ENCODE assay signal across 16 mouse cellular contexts in genomic region chr1:163309466-163309865, GRCm38 (mm10). TPM values are rescaled to one million over a fixed set of nuclear protein-coding genes. Genes with fewer than 3 reads are reported as not detected.
DNase-seq lines count a peak whose midpoint lies in the region; ATAC-seq and TF ChIP-seq lines count a peak whose summit lies in the region.
"Had no signal": no experiment of that assay in that cellular context is flagged by ENCODE, and none has a peak within 500 bp of the region (broad histone marks: within the 10 kb centered on the region; RNA-seq: fewer than 3 reads in every experiment).

No protein-coding gene starts in this region.

- no peak overlapping the region for H3K27ac ChIP-seq in forebrain, embryonic 12.5 days
- no peak overlapping the region for H3K27ac ChIP-seq in forebrain, embryonic 15.5 days (replicated peaks)
- no peak overlapping the region for H3K27ac ChIP-seq in midbrain, embryonic 11.5 days (ENCODE audit: low read depth, low read length)
- no peak overlapping the region for H3K27ac ChIP-seq in midbrain, postnatal 0 days (ENCODE audit: low read depth, low read length)
- H3K27ac ChIP-seq in hindbrain, embryonic 13.5 days, result no peak overlapping the region
- H3K27ac ChIP-seq: left cerebral cortex, adult 2 months had no signal

- H3K27me3 ChIP-seq in forebrain, embryonic 12.5 days, result peaks cover 54% of the 10 kb centered on the region
- H3K27me3 ChIP-seq in forebrain, embryonic 15.5 days, result peaks cover 26% of the 10 kb centered on the region; the same call in 1 of the 2 replicates
- peaks cover 63% of the 10 kb centered on the region for H3K27me3 ChIP-seq in midbrain, embryonic 11.5 days (ENCODE audit: control insufficient read depth, insufficient read depth, low read length)
- peaks cover 51% of the 10 kb centered on the region for H3K27me3 ChIP-seq in midbrain, postnatal 0 days (ENCODE audit: insufficient read depth, low read length)
- H3K27me3 ChIP-seq in hindbrain, embryonic 13.5 days, result peaks cover 99% of the 10 kb centered on the region

- no peak for TF ChIP-seq CTCF in midbrain, postnatal 0 days (IDR thresholded peaks at IDR 0.05)

- no peaks in the 10 kb centered on the region for H3K36me3 ChIP-seq in forebrain, embryonic 12.5 days (replicated peaks)
- no peaks in the 10 kb centered on the region for H3K36me3 ChIP-seq in forebrain, embryonic 15.5 days
- no peaks in the 10 kb centered on the region for H3K36me3 ChIP-seq in midbrain, embryonic 11.5 days (ENCODE audit: control insufficient read depth, insufficient read depth, low read length)
- no peaks in the 10 kb centered on the region for H3K36me3 ChIP-seq in midbrain, postnatal 0 days (ENCODE audit: insufficient read depth, low read length)
- no peaks in the 10 kb centered on the region for H3K36me3 ChIP-seq in hindbrain, embryonic 13.5 days

- DNase-seq in midbrain, embryonic 11.5 days (ENCODE audit: low spot score, missing footprints), result peak; percentile 90
- no peak for DNase-seq in midbrain, postnatal 0 days (ENCODE audit: low spot score)
- peak; percentile 18 for DNase-seq in retina, postnatal 1 day
- DNase-seq in B cell, adult 2 months, result no peak
- DNase-seq: adrenal gland, postnatal 10 days; cerebellum, adult 11 months; heart, adult 18-20 months; kidney, adult 2 months; liver, postnatal 0 days; thymus, postnatal 36 days had no signal

- peaks cover 35% of the 10 kb centered on the region for H3K4me1 ChIP-seq in forebrain, embryonic 12.5 days
- peaks cover 41% of the 10 kb centered on the region for H3K4me1 ChIP-seq in forebrain, embryonic 15.5 days
- H3K4me1 ChIP-seq in midbrain, embryonic 11.5 days (ENCODE audit: control insufficient read depth, insufficient read depth, low read length), result peaks cover 29% of the 10 kb centered on the region
- peaks cover 11% of the 10 kb centered on the region; the same call in 1 of the 2 replicates for H3K4me1 ChIP-seq in midbrain, postnatal 0 days (ENCODE audit: insufficient read depth, low read length)
- peaks cover 37% of the 10 kb centered on the region for H3K4me1 ChIP-seq in hindbrain, embryonic 13.5 days (replicated peaks)

- no peak overlapping the region for H3K9ac ChIP-seq in forebrain, embryonic 12.5 days
- H3K9ac ChIP-seq in forebrain, embryonic 15.5 days (replicated peaks), result no peak overlapping the region
- H3K9ac ChIP-seq in midbrain, embryonic 11.5 days (ENCODE audit: low read length), result no peak overlapping the region
- H3K9ac ChIP-seq in midbrain, postnatal 0 days (replicated peaks; ENCODE audit: low read length, poor library complexity, severe bottlenecking), result no peak overlapping the region
- no peak overlapping the region for H3K9ac ChIP-seq in hindbrain, embryonic 13.5 days
- H3K9ac ChIP-seq: liver, postnatal 0 days had no signal

- WGBS in forebrain, embryonic 12.5 days, result 0% methylated on average over 2 of the region's 2 CpGs
- 28% methylated on average over 2 of the region's 2 CpGs for WGBS in forebrain, embryonic 15.5 days
- WGBS in midbrain, embryonic 11.5 days, result 3% methylated on average over 2 of the region's 2 CpGs
- 21% methylated on average over 2 of the region's 2 CpGs for WGBS in midbrain, postnatal 0 days
- 7% methylated on average over 2 of the region's 2 CpGs for WGBS in hindbrain, embryonic 13.5 days

- peak overlapping the region; percentile 56 for H3K4me3 ChIP-seq in forebrain, embryonic 12.5 days (replicated peaks)
- no peak overlapping the region for H3K4me3 ChIP-seq in forebrain, embryonic 15.5 days
- H3K4me3 ChIP-seq in midbrain, embryonic 11.5 days (ENCODE audit: low read depth, low read length), result no peak overlapping the region
- H3K4me3 ChIP-seq in midbrain, postnatal 0 days (ENCODE audit: low read depth, low read length), result no peak overlapping the region
- H3K4me3 ChIP-seq in hindbrain, embryonic 13.5 days, result 0 out of 2 replicates have a peak overlapping the region, but pooled peaks have one; percentile 14
- H3K4me3 ChIP-seq: left cerebral cortex, adult 2 months had no signal

- ATAC-seq in forebrain, embryonic 12.5 days (ENCODE audit: low FRiP score), result no peak
- ATAC-seq in forebrain, embryonic 15.5 days (replicated peaks), result no peak
- no peak for ATAC-seq in midbrain, embryonic 11.5 days (ENCODE audit: low FRiP score)
- no peak for ATAC-seq in midbrain, postnatal 0 days (ENCODE audit: low FRiP score)
- no peak for ATAC-seq in hindbrain, embryonic 13.5 days (ENCODE audit: low FRiP score)
- ATAC-seq in CD4-positive, CD25-positive, alpha-beta regulatory T cell, adult 4 months, result no peak
- ATAC-seq: liver, postnatal 0 days; Patski had no signal

- H3K4me2 ChIP-seq in forebrain, embryonic 12.5 days, result peak overlapping the region; percentile 83
- no peak overlapping the region; the same call in 1 of the 2 replicates for H3K4me2 ChIP-seq in forebrain, embryonic 15.5 days (replicated peaks)
- no peak overlapping the region; the same call in 1 of the 2 replicates for H3K4me2 ChIP-seq in midbrain, embryonic 11.5 days
- H3K4me2 ChIP-seq in midbrain, postnatal 0 days (ENCODE audit: low read depth, low read length, poor library complexity, severe bottlenecking), result no peak overlapping the region
- no peak overlapping the region for H3K4me2 ChIP-seq in hindbrain, embryonic 13.5 days

- no peaks in the 10 kb centered on the region for H3K9me3 ChIP-seq in forebrain, embryonic 12.5 days
- H3K9me3 ChIP-seq in forebrain, embryonic 15.5 days, result no peaks in the 10 kb centered on the region
- no peaks in the 10 kb centered on the region for H3K9me3 ChIP-seq in midbrain, embryonic 11.5 days (ENCODE audit: control insufficient read depth, low read length)
- H3K9me3 ChIP-seq in midbrain, postnatal 0 days (ENCODE audit: low read length), result no peaks in the 10 kb centered on the region
- no peaks in the 10 kb centered on the region for H3K9me3 ChIP-seq in hindbrain, embryonic 13.5 days

RNA-seq across cellular contexts. Expression of gene Prrx1, which starts 4.0 kb away (rescaled TPM):
- 29.4 and 29.7 TPM in 2 replicates for polyA plus RNA-seq in forebrain, embryonic 12.5 days (2016; fragmentation: Nextera tagmentation; extraction: Ambion mirVana)
- polyA plus RNA-seq in forebrain, embryonic 15.5 days (2015; fragmentation: Nextera tagmentation; extraction: Ambion mirVana), result 3.7 and 4.0 TPM in 2 replicates
- 14.2 and 16.5 TPM in 2 replicates for polyA plus RNA-seq in midbrain, embryonic 11.5 days (2014; fragmentation: Nextera tagmentation; extraction: Ambion mirVana)
- total RNA-seq in midbrain, postnatal 0 days (2014; rRNA removed), result 6.0 and 7.8 TPM in 2 replicates
- 4.2 and 4.3 TPM in 2 replicates for polyA plus RNA-seq in midbrain, postnatal 0 days (2015; fragmentation: Nextera tagmentation; extraction: Ambion mirVana)
- 6.4 and 10.6 TPM in 2 replicates for polyA plus RNA-seq in hindbrain, embryonic 13.5 days (2015; fragmentation: Nextera tagmentation; extraction: Ambion mirVana)
- polyA plus RNA-seq in CD4-positive, CD25-positive, alpha-beta regulatory T cell, adult 4 months (2017; shearing (Covaris generic)), result not detected

Comparison
In these comparisons a context has a peak if more than half of its experiments do, and no peak if none do; other contexts are left out.
1. H3K4me3 ChIP-seq: peak in forebrain, embryonic 12.5 days (single experiment) and hindbrain, embryonic 13.5 days (single experiment); none in forebrain, embryonic 15.5 days (single experiment), midbrain, embryonic 11.5 days (single experiment) and midbrain, postnatal 0 days (single experiment).
2. DNase-seq: peak in midbrain, embryonic 11.5 days (single experiment) and retina, postnatal 1 day (single experiment); none in midbrain, postnatal 0 days (single experiment) and B cell, adult 2 months (0 of 2).